Mouse (Mus musculus): Measurements from ENCODE around the gene Lima1. TPM values are rescaled to one million over a fixed set of nuclear protein-coding genes. Genes with fewer than 3 reads are reported as not detected.
"Not testable (repeated sequence)": the region's sequence is repeated elsewhere in the genome, so short reads cannot be mapped to it uniquely, and the experiment has no call there.

Gene Lima1
- total and polyA plus RNA-seq, 2 experiments from 2014 or later: 6.9 to 8.0 TPM

GRCm38 (mm10) chr15:99826210-99826888 lies 48.9 kb downstream of the Lima1 start:
- WGBS: 52% methylated on average over 8 of the region's 8 CpGs
- Histone ChIP-seq H3K4me2 (ENCODE audit: low read depth, low read length) (no peak overlapping the region), H3K9me3 (ENCODE audit: low read length) (no peaks in the 10 kb centered on the region), H3K36me3 (ENCODE audit: insufficient read depth, low read length) (no peaks in the 10 kb centered on the region), H3K4me3 (ENCODE audit: low read length) (no peak overlapping the region), H3K9ac (replicated peaks; ENCODE audit: low read length) (no peak overlapping the region), H3K4me1 (ENCODE audit: insufficient read depth, low read length) (no peaks in the 10 kb centered on the region), H3K27ac (no peak overlapping the region; the same call in 1 of the 2 replicates), H3K27me3 (ENCODE audit: insufficient read depth, low read length) (no peaks in the 10 kb centered on the region)
- no peak for TF ChIP-seq CTCF (IDR thresholded peaks at IDR 0.05; ENCODE audit: low read depth)
- no peak for DNase-seq (ENCODE audit: low spot score)
- ATAC-seq: no peak

- DNase-seq (ENCODE audit: low spot score): no peak
- no peaks in the 10 kb centered on the region for H3K4me1 ChIP-seq (ENCODE audit: insufficient read depth, low read length)
- no peak overlapping the region for H3K27ac ChIP-seq
- no peak overlapping the region for H3K4me3 ChIP-seq (ENCODE audit: low read length)
- H3K36me3 ChIP-seq (ENCODE audit: insufficient read depth, low read length): no peaks in the 10 kb centered on the region
- H3K27me3 ChIP-seq (ENCODE audit: insufficient read depth, low read length): no peaks in the 10 kb centered on the region
- no peak overlapping the region for H3K4me2 ChIP-seq (ENCODE audit: low read depth, low read length)
- no peak overlapping the region for H3K9ac ChIP-seq (replicated peaks; ENCODE audit: low read length)
- no peaks in the 10 kb centered on the region for H3K9me3 ChIP-seq (ENCODE audit: low read length)
- no peak for ATAC-seq
- TF ChIP-seq CTCF (IDR thresholded peaks at IDR 0.05; ENCODE audit: low read depth): no peak
- WGBS: 77% methylated on average over 3 of the region's 3 CpGs
These were observed 50.0 kb downstream of the Lima1 start for GRCm38 (mm10) chr15:99825211-99825610.

- Histone ChIP-seq H3K9ac (replicated peaks; ENCODE audit: low read length) (no peak overlapping the region), H3K36me3 (ENCODE audit: insufficient read depth, low read length) (no peaks in the 10 kb centered on the region), H3K4me1 (ENCODE audit: insufficient read depth, low read length) (no peaks in the 10 kb centered on the region; the same call in 1 of the 2 replicates), H3K9me3 (ENCODE audit: low read length) (no peaks in the 10 kb centered on the region), H3K27ac (no peak overlapping the region), H3K27me3 (ENCODE audit: insufficient read depth, low read length) (no peaks in the 10 kb centered on the region), H3K4me2 (ENCODE audit: low read depth, low read length) (no peak overlapping the region), H3K4me3 (ENCODE audit: low read length) (no peak overlapping the region)
- 61% methylated on average over 8 of the region's 8 CpGs for WGBS
- DNase-seq (ENCODE audit: low spot score) (no peak), ATAC-seq (no peak)
- no peak for TF ChIP-seq CTCF (IDR thresholded peaks at IDR 0.05; ENCODE audit: low read depth)
These were observed 51.8 kb downstream of the Lima1 start for GRCm38 (mm10) chr15:99823322-99823898.

- not testable (repeated sequence) for DNase-seq (ENCODE audit: low spot score); H3K27me3 ChIP-seq (ENCODE audit: insufficient read depth, low read length); H3K4me3 ChIP-seq (ENCODE audit: low read length); H3K9ac ChIP-seq (replicated peaks; ENCODE audit: low read length); H3K9me3 ChIP-seq (ENCODE audit: low read length); H3K4me2 ChIP-seq (ENCODE audit: low read depth, low read length); H3K36me3 ChIP-seq (ENCODE audit: insufficient read depth, low read length); H3K4me1 ChIP-seq (ENCODE audit: insufficient read depth, low read length); ATAC-seq; H3K27ac ChIP-seq
- 78% methylated on average over 12 of the region's 13 CpGs for WGBS
These were observed 52.8 kb downstream of the Lima1 start for GRCm38 (mm10) chr15:99822501-99822900.

- Histone ChIP-seq H3K4me3 (ENCODE audit: low read length) (peak overlapping the region; percentile 20), H3K9ac (replicated peaks; ENCODE audit: low read length) (0 out of 2 replicates have a peak overlapping the region, but pooled peaks have one; percentile 28), H3K36me3 (ENCODE audit: insufficient read depth, low read length) (no peaks in the 10 kb centered on the region), H3K4me2 (ENCODE audit: low read depth, low read length) (peak overlapping the region; percentile 47), H3K9me3 (ENCODE audit: low read length) (no peaks in the 10 kb centered on the region), H3K27ac (peak overlapping the region; percentile 67; the same call in 1 of the 2 replicates), H3K4me1 (ENCODE audit: insufficient read depth, low read length) (no peaks in the 10 kb centered on the region; the same call in 1 of the 2 replicates), H3K27me3 (ENCODE audit: insufficient read depth, low read length) (no peaks in the 10 kb centered on the region)
- DNase-seq (ENCODE audit: low spot score): no peak
- no peak for TF ChIP-seq CTCF (IDR thresholded peaks at IDR 0.05; ENCODE audit: low read depth)
- WGBS: 66% methylated on average over 14 of the region's 14 CpGs
- ATAC-seq: no peak
These were observed 55.5 kb downstream of the Lima1 start for GRCm38 (mm10) chr15:99819621-99820279.

- no peak for ATAC-seq
- Histone ChIP-seq H3K27me3 (ENCODE audit: insufficient read depth, low read length) (no peaks in the 10 kb centered on the region), H3K4me1 (ENCODE audit: insufficient read depth, low read length) (no peaks in the 10 kb centered on the region; the same call in 1 of the 2 replicates), H3K36me3 (ENCODE audit: insufficient read depth, low read length) (no peaks in the 10 kb centered on the region), H3K4me3 (ENCODE audit: low read length) (peak overlapping the region; percentile 20; the same call in 1 of the 2 replicates), H3K9me3 (ENCODE audit: low read length) (no peaks in the 10 kb centered on the region), H3K27ac (peak overlapping the region; percentile 67), H3K9ac (replicated peaks; ENCODE audit: low read length) (0 out of 2 replicates have a peak overlapping the region, but pooled peaks have one; percentile 28), H3K4me2 (ENCODE audit: low read depth, low read length) (peak overlapping the region; percentile 47)
- no peak for TF ChIP-seq CTCF (IDR thresholded peaks at IDR 0.05; ENCODE audit: low read depth)
- 30% methylated on average over 6 of the region's 6 CpGs for WGBS
- no peak for DNase-seq (ENCODE audit: low spot score)
These were observed 56.2 kb downstream of the Lima1 start for GRCm38 (mm10) chr15:99819109-99819440.

All from hindbrain, postnatal 0 days (tissue).